1 mouse cellular context compared by ENCODE assay signal in genomic region chr2:163676745-163677144, GRCm38 (mm10).
TF ChIP-seq lines count a peak whose summit lies in the region.

No protein-coding gene starts in this region.

TF ChIP-seq in MEL, 35 proteins besides CTCF, POLR2A, EP300 and RAD21 (continued from another document):
- no peak for TF ChIP-seq UBTF (IDR thresholded peaks at IDR 0.05; ENCODE audit: borderline replicate concordance, insufficient read depth, low read depth, low read length)
TF ChIP-seq in MEL: peak in this region for 4.
